Mouse (Mus musculus) ES-E14 (cell line): ENCODE results near the gene Eya2.

ENCODE experiments used
- HCFC1 ChIP-seq: IDR thresholded peaks from 2 replicates; pipeline ENCODE4 v1.6.1; 2012; ENCODE audit warnings: low read length, inconsistent platforms, borderline replicate concordance; ENCODE audit not compliant: insufficient read depth
- MAFK ChIP-seq: IDR thresholded peaks from 2 replicates; pipeline ENCODE4 v1.6.1; 2014; ENCODE audit warnings: mild to moderate bottlenecking, low read depth, low read length, inconsistent platforms; ENCODE audit not compliant: insufficient read depth
- ZC3H11A ChIP-seq: IDR thresholded peaks from 2 replicates; pipeline ENCODE4 v1.6.1; 2012; ENCODE audit warnings: low read depth, mild to moderate bottlenecking, inconsistent platforms, low read length, borderline replicate concordance
- ZNF384 ChIP-seq: IDR thresholded peaks from 2 replicates; pipeline ENCODE4 v1.6.1; 2012; ENCODE audit warnings: low read depth, low read length, inconsistent platforms

DNA sequence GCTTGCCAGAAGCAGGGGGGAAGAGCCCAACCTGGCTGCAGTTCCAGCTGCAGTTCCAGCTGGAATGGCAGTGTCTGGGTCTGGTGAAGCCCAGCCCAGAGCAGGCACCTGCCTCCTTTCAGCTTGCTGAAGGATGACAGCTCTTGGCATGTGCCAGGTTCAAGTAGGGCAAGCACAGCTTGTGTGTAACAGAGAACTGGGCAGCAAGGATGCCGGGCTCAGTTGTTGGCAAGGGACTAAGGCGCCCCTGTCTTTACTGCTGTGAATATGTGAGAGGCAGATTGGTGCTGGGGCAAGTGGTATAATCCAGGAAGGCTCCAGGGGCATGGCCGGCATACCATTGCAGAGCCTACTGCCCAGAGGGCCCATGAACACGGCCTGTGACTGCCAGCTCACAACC lies 11.3 kb upstream of the Eya2 start:
- TF ChIP-seq ZNF384, result no peak
- no peak for TF ChIP-seq MAFK
- no peak for TF ChIP-seq HCFC1
- no peak for TF ChIP-seq ZC3H11A
